Mouse (Mus musculus) cortical plate, adult 2 months (tissue): Measurements from ENCODE around the gene Bcas3. TPM values are rescaled to one million over a fixed set of nuclear protein-coding genes. Genes with fewer than 3 reads are reported as not detected.

Experiments
- H3K27ac ChIP-seq: fragments of 200-500 bp; 2 replicates; pipeline ENCODE4 v1.5.1; 2012; ENCODE audit warnings: low read length, control low read depth, inconsistent platforms; ENCODE audit not compliant: insufficient read depth
- H3K4me1 ChIP-seq: fragments of 200-500 bp; 2 replicates; pipeline ENCODE4 v1.6.1; 2011; ENCODE audit warnings: low read length; ENCODE audit not compliant: control insufficient read depth, insufficient read depth
- H3K4me3 ChIP-seq: fragments of 200-500 bp; 2 replicates; pipeline ENCODE4 v1.5.1; 2011; ENCODE audit warnings: mild to moderate bottlenecking, low read length, control low read depth; ENCODE audit not compliant: insufficient read depth
- CTCF ChIP-seq: fragments of 200-500 bp; IDR thresholded peaks from 2 replicates; pipeline ENCODE4 v1.5.1; 2011; ENCODE audit warnings: mild to moderate bottlenecking, control low read depth, low read length; ENCODE audit not compliant: insufficient read depth; ENCODE audit errors: extremely low read depth
- POLR2A ChIP-seq: fragments of 200-500 bp; IDR thresholded peaks from 2 replicates; pipeline ENCODE4 v1.6.1; 2011; ENCODE audit warnings: mild to moderate bottlenecking, low read length, control low read depth; ENCODE audit not compliant: insufficient read depth; ENCODE audit errors: extremely low read depth
- polyA plus RNA-seq: library from polyadenylated mRNA; depleted of rRNA; stranded (reverse); fragments of >200 nt; gene quantifications from 2 replicates; pipeline ENCODE4 v1.2.3, GENCODE M21; 2012

Gene Bcas3
- polyA plus RNA-seq, 1 experiment, result 47.1 TPM

DNA sequence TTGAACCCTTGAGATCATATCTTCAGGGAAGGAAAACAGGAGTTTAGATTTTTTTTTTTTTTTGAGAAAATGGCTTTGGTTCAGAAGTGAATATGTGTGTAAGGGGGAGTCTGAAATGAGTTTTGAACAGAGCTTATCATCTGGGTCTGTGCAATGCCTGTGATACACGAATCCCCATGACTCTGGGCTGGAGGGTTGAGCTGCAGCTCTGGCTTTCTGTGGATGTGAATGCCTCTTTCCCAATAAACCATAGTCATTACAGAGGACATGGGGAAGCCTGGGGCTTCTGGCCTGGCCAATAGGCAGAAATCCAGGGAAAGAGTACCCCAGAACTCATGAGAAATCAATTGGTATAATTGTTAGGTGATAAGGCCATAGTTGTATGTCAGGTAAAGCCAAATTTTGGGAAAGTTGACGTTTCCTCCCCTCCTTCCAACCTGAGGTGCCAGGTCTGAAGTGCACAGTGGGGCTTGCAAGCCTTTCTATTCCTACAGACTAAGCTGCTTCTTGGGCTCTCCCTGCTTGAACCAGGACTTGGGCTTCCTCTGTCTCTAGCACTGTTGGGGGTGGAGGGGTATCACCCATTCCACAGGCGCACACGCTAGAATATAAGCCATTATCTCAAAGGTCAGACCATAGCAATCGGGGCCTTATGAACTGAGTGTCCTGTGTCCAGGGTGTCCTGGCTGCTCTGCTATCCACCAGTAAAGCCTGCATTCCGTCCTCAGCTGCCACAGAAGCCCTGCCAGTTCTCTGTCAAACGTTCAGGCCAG is 486.5 kb downstream of the Bcas3 start:
- TF ChIP-seq POLR2A, result no peak
- TF ChIP-seq CTCF, result no peak
- H3K27ac ChIP-seq, result no peak overlapping the region
- H3K4me1 ChIP-seq, result no peaks in the 10 kb centered on the region
- no peak overlapping the region for H3K4me3 ChIP-seq

DNA sequence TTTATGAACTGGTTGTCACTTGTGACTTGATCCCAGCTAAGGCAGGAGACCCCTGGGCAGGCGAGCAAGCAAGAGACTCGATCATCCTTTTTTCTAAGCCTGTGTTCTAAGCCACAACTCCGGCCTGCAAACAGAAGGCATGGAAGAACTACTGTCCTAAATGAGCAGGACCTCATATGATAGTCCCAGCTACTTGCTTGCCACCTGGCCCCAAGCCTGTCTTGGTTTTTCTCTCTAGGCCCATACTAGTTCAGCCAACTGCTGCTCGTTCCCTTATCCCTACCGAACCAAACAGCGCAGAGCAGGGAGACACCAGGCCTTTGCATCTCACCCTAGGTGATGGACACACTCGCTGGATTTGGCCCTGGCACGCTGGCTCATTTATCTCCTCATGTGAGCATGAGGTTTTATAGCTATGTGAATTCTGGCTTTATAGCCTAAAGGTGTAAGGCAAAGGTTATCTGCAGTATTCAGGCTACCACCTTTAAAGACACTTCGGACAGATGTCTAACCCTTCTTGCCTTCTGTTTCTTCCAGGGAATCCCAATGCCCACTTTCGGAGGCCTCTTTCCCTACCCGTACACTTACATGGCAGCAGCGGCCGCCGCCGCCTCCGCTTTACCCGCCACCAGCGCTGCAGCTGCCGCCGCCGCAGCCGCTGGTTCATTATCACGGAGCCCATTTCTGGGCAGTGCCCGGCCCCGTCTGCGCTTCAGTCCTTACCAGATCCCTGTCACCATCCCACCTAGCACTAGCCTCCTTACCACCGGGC is 487.2 kb downstream of the Bcas3 start:
- H3K4me3 ChIP-seq, result no peak overlapping the region
- no peak overlapping the region for H3K27ac ChIP-seq
- no peak for TF ChIP-seq CTCF

DNA sequence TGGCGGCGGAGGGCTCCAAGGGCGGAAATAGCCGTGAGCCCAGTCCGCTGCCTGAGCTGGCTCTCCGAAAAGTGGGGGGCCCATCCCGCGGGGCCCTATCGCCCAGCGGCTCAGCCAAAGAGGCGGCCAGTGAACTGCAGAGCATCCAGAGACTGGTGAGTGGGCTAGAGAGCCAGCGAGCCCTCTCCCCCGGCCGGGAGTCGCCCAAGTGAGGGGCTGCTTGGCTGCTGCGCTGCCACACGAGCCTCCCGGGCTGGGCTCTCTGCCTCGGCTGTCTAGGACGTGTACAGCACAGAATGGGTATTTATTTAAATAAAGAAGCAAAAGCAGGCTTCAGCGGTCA is 487.8 kb downstream of the Bcas3 start:
- TF ChIP-seq CTCF, result no peak
- no peak for TF ChIP-seq POLR2A
- no peak overlapping the region for H3K27ac ChIP-seq
- no peak overlapping the region for H3K4me3 ChIP-seq
- no peaks in the 10 kb centered on the region for H3K4me1 ChIP-seq

More for the DNA sequence above, 487.2 kb downstream of the Bcas3 start:
- H3K4me1 ChIP-seq, result no peaks in the 10 kb centered on the region

DNA sequence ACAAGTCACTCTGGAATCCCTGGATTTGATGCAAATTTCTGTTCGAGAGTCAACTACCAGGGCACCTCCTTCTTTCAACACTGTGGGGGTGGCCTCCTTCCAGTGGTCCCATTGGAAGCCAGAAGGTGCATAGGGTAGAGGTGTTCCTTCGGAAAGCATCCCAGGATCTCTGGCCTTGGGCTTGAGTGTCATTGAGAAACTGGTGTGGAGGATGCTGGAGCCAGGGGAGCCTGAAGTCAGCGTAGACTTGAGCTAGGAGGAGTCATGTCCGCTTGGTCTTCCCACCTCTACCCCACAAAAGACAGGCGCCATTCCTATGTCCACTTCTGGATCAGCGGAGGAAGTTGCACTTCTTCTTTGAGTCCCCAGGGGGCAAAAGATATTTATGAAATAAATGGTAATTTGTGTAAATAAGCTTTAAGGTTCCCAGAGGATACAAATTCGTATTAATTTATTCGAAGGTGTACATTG is 488.3 kb downstream of the Bcas3 start:
- Histone ChIP-seq H3K4me3 (no peak overlapping the region), H3K27ac (no peak overlapping the region)
- TF ChIP-seq CTCF (no peak), POLR2A (no peak)

DNA sequence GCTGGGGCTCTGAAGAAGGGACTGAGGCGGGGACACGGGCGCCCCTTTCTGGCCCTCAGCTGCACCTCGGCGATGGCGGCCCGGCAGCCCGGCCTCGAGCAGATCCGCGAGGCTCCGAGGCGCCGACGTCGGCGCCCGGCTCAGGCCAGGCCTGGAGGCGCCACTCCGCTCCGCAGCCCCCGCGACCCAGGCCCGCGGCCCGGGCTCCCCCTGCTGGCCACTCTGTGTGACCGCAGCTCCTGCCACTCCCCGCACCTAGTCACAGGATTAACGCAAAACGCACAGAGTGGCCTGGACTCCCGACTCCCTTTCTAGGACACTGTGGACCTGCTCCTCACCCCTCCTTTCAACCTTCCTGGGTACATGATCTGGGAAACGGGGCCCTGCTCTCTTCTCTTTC is 489.0 kb downstream of the Bcas3 start:
- Histone ChIP-seq H3K27ac (no peak overlapping the region), H3K4me1 (no peaks in the 10 kb centered on the region), H3K4me3 (no peak overlapping the region)
- TF ChIP-seq POLR2A, result no peak
- TF ChIP-seq CTCF, result no peak

More for the DNA sequence above, 488.3 kb downstream of the Bcas3 start:
- H3K4me1 ChIP-seq, result no peaks in the 10 kb centered on the region

DNA sequence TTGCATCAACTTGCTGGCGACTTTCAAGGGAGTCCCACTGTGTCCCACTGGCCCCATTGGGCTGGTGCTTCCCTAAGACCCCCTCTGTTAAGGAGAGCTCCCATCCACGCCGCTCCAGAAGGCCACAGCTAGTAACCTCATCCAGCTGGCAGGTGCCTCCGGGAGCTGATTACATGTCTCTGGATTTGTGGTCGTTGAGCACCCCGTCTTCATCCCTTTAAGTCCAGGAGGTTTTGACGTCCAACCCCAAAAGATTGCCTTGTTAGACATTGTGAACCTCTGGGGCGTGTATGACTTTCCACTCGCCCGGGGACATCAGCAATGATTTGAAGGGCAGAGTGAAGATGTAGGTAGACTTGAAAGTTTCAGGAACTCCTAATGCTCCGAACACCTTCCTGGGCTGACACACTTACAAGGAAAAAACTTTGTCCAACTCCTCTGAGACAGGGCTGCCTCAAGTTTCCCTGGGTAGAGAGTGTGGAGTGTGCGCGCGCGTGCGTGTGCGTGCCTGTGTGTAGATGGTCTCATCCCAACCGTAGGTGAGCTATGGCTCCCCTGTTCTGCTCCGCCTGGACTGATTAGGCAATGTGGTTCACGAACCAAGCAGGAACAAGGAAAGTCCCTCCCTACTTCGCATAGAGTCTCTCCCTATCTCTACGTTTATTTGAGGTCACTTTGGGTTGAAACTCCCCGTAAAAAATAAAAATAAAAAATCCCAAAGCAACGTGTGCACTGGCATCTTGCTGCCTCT is 489.8 kb downstream of the Bcas3 start:
- no peak overlapping the region for H3K4me3 ChIP-seq
- H3K4me1 ChIP-seq, result no peaks in the 10 kb centered on the region
- TF ChIP-seq CTCF (no peak), POLR2A (no peak)
- no peak overlapping the region for H3K27ac ChIP-seq

DNA sequence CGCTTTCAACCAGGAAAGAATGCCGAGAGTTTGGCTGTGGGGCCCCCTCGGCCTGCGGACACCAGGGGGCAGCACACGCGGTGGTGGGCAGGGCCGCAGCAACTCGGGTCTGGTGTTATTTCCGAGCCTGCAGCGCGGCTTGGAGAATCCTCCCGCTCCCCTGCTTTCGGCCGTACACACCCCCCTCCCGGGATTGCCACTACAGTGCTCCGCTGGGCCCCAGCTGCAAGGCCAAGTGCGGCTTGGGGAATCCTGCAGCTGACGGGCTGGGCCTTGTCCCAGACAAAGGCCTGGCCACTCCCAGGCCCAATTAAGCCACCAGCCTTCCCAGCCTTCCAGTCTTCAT is 490.4 kb downstream of the Bcas3 start:
- Histone ChIP-seq H3K4me1 (no peaks in the 10 kb centered on the region), H3K27ac (no peak overlapping the region), H3K4me3 (no peak overlapping the region)
- TF ChIP-seq POLR2A, result no peak
- peak; percentile 28; the same call in 1 of the 2 replicates for TF ChIP-seq CTCF

DNA sequence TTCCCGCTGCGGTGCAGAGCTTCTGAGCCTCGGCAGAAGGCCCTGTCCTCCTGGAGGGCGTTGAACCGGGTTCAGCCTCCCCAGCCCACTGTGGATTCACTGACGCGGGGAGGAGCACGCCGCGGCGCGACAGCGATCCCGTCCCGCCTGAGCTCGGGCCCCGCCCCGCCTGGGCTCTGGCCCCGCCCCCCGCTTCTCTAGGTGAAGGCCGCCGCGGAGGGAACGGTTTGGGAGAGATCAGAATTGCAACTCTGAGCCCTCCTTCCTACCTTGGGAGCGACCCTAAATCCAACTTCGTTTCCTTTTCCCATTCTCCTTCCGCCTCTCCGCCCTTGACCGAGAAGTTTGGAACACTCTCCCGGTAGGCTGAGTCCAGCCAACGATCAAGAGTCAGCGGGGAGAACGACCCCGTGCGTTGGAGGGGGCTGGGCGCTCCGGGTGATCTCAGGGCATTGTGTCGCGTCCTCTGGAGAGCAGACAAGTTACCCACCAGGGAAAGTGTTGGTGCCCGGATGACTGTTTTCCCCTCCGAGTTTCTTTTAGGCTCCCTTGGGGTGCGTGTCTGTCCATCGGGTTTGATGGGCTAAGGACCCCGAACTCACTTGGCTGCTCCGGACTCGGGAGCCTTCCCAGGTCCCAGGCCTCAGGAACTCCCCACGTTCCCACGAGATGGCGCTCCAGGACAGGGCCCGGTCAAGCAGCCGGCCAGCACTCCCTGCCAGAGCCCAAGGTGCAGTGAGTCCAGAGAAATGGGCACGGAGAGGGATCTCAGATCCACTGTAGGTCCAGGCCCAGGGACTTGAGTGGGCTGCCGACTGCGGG is 491.4 kb downstream of the Bcas3 start:
- no peak overlapping the region for H3K27ac ChIP-seq
- peak overlapping the region; percentile 15; the same call in 1 of the 2 replicates for H3K4me3 ChIP-seq
- no peaks in the 10 kb centered on the region for H3K4me1 ChIP-seq
- TF ChIP-seq POLR2A, result no peak
- peak; percentile 53 for TF ChIP-seq CTCF

DNA sequence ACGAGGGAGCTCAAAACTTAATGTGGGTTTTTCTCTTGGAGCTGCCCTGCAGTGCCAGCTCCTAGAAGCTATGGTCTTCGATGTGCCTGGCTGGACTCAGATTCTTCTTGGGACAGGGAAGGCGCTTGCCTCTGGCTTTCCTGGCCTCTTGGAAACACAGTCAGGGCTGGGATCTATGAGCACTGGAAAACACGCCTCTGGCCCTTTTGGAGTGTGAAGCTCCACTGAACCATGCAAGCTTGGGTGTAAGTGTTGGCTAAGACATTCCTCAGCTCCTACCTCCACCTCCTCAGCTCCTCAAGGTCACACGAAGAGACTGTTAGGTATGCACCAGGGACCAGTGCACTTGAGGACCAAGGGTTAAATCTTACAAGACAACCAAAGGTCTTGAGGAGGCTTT is 492.0 kb downstream of the Bcas3 start:
- TF ChIP-seq POLR2A (no peak), CTCF (no peak)
- no peak overlapping the region for H3K27ac ChIP-seq
- no peaks in the 10 kb centered on the region for H3K4me1 ChIP-seq
- H3K4me3 ChIP-seq, result no peak overlapping the region
